Mouse (Mus musculus) cerebellum, adult 2 months (tissue): Measurements from ENCODE around the gene Wasf2. TPM values are rescaled to one million over a fixed set of nuclear protein-coding genes. Genes with fewer than 3 reads are reported as not detected.

Experiments used
- DNase-seq, 2 experiments: peaks; one replicate each; pipeline ENCODE4 v3.0.0; 2021
- H3K27ac ChIP-seq: fragments of 200-500 bp; 2 replicates; pipeline ENCODE4 v1.5.1; 2012; ENCODE audit warnings: low read length, control low read depth, inconsistent platforms; ENCODE audit not compliant: insufficient read depth
- H3K27me3 ChIP-seq: fragments of 200-500 bp; 2 replicates; pipeline ENCODE4 v1.6.1; 2012; ENCODE audit warnings: inconsistent platforms, mild to moderate bottlenecking, low read length, moderate library complexity; ENCODE audit not compliant: control insufficient read depth, insufficient read depth
- H3K4me1 ChIP-seq: fragments of 200-500 bp; 2 replicates; pipeline ENCODE4 v1.6.1; 2011; ENCODE audit warnings: low read length; ENCODE audit not compliant: control insufficient read depth, insufficient read depth
- H3K4me3 ChIP-seq: fragments of 200-500 bp; replicated peaks from 2 replicates; pipeline ENCODE3; 2011; ENCODE audit warnings: mild to moderate bottlenecking, low read depth, low read length, control low read depth; ENCODE audit not compliant: insufficient read depth
- CTCF ChIP-seq: fragments of 200-500 bp; IDR thresholded peaks from 2 replicates; pipeline ENCODE4 v1.5.1; 2011; ENCODE audit warnings: low read depth, mild to moderate bottlenecking, control low read depth, low read length, moderate library complexity, borderline replicate concordance; ENCODE audit not compliant: insufficient read depth
- POLR2A ChIP-seq: fragments of 200-500 bp; IDR thresholded peaks from 2 replicates; pipeline ENCODE4 v1.6.1; 2011; ENCODE audit warnings: low read length, control low read depth, borderline replicate concordance; ENCODE audit not compliant: insufficient read depth
- WGBS: fragments of 180-500 bp; shearing (Covaris S2); methylation state at CpG from one replicate; pipeline ENCODE4 v1.1.7; 2018; 5-methylcytosine and 5-hydroxymethylcytosine counted together
- polyA plus RNA-seq: library from polyadenylated mRNA; depleted of rRNA; stranded (reverse); fragments of >200 nt; gene quantifications from 2 replicates; pipeline ENCODE4 v1.2.3, GENCODE M21; 2012

The Wasf2 gene
- polyA plus RNA-seq, 1 experiment: 16.3 TPM

- Histone ChIP-seq H3K27me3 (no peaks in the 10 kb centered on the region), H3K27ac (no peak overlapping the region), H3K4me3 (no peak overlapping the region), H3K4me1 (peaks cover 11% of the 10 kb centered on the region)
- TF ChIP-seq POLR2A: no peak
- no peak for TF ChIP-seq CTCF
- 86% methylated on average over 14 of the region's 14 CpGs for WGBS
- DNase-seq: no peak
These were observed 14.4 kb upstream of the Wasf2 start for GRCm38 (mm10) chr4:133115721-133116429.

- WGBS: 70% methylated on average over 3 of the region's 3 CpGs
- Histone ChIP-seq H3K27ac (no peak overlapping the region), H3K4me3 (no peak overlapping the region), H3K4me1 (peaks cover 11% of the 10 kb centered on the region), H3K27me3 (no peaks in the 10 kb centered on the region)
- no peak for TF ChIP-seq POLR2A
- no peak for TF ChIP-seq CTCF
- DNase-seq: no peak
These were observed 13.4 kb upstream of the Wasf2 start for GRCm38 (mm10) chr4:133116756-133117470.

- WGBS: 11% methylated on average over 18 of the region's 18 CpGs
- DNase-seq: peak; percentile 74 to 76
- peaks cover 11% of the 10 kb centered on the region for H3K4me1 ChIP-seq
- no peaks in the 10 kb centered on the region for H3K27me3 ChIP-seq
- no peak overlapping the region for H3K4me3 ChIP-seq
- TF ChIP-seq CTCF (no peak), POLR2A (no peak)
- peak overlapping the region; percentile 28; the same call in 1 of the 2 replicates for H3K27ac ChIP-seq
These were observed 12.5 kb upstream of the Wasf2 start for GRCm38 (mm10) chr4:133117556-133118411.

- TF ChIP-seq CTCF (no peak), POLR2A (no peak)
- H3K27me3 ChIP-seq: no peaks in the 10 kb centered on the region
- no peak overlapping the region for H3K27ac ChIP-seq
- no peak overlapping the region for H3K4me3 ChIP-seq
- WGBS: 82% methylated on average over 6 of the region's 6 CpGs
- no peak for DNase-seq
- H3K4me1 ChIP-seq: peaks cover 11% of the 10 kb centered on the region
These were observed 11.4 kb upstream of the Wasf2 start for GRCm38 (mm10) chr4:133118775-133119375.

GRCm38 (mm10) chr4:133119579-133119978 is 10.7 kb upstream of the Wasf2 start:
- no peak overlapping the region for H3K4me3 ChIP-seq
- peaks cover 11% of the 10 kb centered on the region for H3K4me1 ChIP-seq
- no peak overlapping the region for H3K27ac ChIP-seq
- no peak for DNase-seq
- WGBS: 92% methylated on average over 6 of the region's 6 CpGs
- H3K27me3 ChIP-seq: no peaks in the 10 kb centered on the region
- TF ChIP-seq CTCF: no peak
- TF ChIP-seq POLR2A: no peak

- H3K27me3 ChIP-seq: no peaks in the 10 kb centered on the region
- TF ChIP-seq POLR2A (no peak), CTCF (no peak)
- peaks cover 11% of the 10 kb centered on the region for H3K4me1 ChIP-seq
- 34% methylated on average over 11 of the region's 11 CpGs for WGBS
- no peak overlapping the region for H3K27ac ChIP-seq
- H3K4me3 ChIP-seq: no peak overlapping the region
- no peak for DNase-seq
These were observed 9.4 kb upstream of the Wasf2 start for GRCm38 (mm10) chr4:133120833-133121321.

GRCm38 (mm10) chr4:133121416-133121815 is 8.9 kb upstream of the Wasf2 start:
- no peak overlapping the region for H3K4me3 ChIP-seq
- no peak for DNase-seq
- 46% methylated on average over 1 of the region's 1 CpGs for WGBS
- no peak for TF ChIP-seq POLR2A
- H3K27ac ChIP-seq: no peak overlapping the region
- no peaks in the 10 kb centered on the region for H3K27me3 ChIP-seq
- peaks cover 11% of the 10 kb centered on the region for H3K4me1 ChIP-seq
